Mouse (Mus musculus) right cerebral cortex, postnatal 25 days (tissue): ENCODE data around the gene Tsn.
A peak's percentile ranks its signal among the peaks of the same experiment; 100 is the strongest.

Experiments used
- DNase-seq: peaks from one replicate; pipeline ENCODE4 v3.0.0; 2022

Tsn gene

GRCm38 (mm10) chr1:118311622-118312326 is at the start of gene Tsn:
Tsn (minus strand) TSS chr1:118311739.
- no peak for DNase-seq

GRCm38 (mm10) chr1:118359071-118359761 is 47.7 kb upstream of the Tsn start:
- no peak for DNase-seq

DNA sequence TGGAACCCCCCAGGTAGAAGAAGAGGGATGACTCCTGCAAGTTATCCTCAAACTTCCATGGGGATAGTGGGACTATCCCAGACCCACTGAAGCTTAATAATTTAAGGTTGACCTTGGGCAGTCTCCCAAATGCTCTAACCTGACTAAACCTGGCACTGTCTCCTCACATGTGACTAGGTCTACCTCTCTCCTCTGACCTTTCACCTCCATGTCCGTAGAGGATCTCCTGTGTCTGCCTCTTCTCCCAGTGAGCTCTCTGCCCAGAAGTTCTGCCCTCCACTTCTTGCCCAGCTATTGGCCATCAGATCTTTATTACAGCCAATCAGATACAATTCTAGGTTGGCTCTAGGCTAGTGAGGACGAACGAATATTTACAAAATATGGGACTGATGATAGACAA is 38.4 kb upstream of the Tsn start:
- DNase-seq = no peak

GRCm38 (mm10) chr1:118343649-118344435 is 32.3 kb upstream of the Tsn start:
- no peak for DNase-seq

DNA sequence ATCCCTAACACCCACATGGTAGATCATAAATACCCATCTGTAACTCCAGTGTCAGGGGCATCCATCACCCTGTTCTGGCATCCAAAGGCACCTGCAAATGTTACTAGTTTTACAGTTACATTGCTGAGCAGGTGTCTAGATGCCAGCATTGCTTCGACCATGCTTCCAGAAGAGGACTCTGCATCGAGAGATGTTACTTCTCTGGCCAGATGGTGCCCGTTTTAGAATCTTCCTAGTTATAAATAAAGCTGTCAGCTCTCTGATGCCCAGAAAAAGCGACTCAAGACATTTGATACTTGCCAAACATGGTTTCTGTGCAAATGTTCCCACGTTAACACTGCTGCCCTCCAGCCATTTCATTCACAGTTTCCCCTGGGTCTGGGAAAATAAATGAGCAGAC is 26.4 kb upstream of the Tsn start:
- DNase-seq = no peak

DNA sequence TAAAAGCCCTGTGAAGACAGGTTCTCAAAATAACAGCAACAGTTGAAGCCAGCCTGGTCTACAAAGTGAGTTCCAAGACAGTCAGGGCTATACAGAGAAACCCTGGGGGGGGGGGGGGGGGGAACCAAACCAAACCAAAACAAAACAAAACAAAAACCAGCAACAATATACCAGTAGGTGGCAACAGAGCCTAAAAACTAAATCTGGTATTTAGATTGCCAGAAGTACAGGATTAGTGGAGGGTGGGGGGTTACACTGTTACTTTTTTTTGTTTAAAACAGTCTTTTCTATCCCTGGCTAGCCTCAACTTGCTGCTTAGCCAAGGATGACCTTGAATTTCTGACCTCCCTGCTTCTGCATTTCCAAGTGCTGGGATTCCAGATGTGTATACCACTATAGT is 24.3 kb upstream of the Tsn start:
- DNase-seq = no peak

DNA sequence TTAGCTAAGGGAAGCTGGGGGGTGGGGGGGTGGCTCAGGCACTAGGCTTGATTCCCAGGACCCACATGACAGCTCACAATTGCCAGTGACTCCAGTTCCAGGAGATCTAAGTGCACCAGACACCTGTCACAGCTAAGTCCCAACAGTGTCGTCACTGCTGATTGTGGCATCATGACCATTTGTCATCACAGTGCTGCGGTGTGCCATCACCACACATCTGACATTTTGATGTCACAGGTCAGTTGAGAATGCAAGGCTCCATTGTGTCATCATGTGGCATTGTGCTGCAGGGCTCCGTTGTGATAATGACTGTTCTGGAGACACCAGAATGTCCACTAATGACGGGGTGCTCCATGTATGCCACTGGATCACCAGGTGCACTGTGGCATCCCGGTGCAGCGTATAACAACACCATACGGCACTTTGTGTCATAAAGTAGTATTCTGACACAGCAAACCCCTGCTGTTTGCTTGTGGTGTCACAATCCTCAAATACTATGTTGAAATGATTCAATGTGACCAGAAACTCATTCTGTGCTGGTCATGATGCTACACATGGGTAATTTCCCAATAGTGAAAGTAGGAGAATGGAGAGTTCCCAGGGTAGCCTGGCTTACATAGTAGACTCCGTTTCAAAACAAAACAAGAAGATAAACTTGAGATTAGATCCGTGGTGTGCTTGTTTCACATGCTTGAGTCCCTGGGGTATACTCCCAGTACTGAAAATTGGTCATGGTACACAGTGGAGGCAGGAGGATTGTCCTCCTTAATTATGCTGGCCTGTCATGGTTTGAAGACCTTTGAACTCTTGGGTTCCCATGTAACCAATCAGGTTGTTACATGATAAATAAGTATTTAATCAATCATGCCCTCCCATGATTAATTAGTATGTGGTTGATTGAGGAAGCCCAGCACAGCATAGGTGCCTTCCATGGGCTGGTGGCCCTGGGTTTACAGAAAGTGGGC is 23.5 kb upstream of the Tsn start:
- no peak for DNase-seq

- DNase-seq = peak; percentile 90
These were observed 10.2 kb upstream of the Tsn start, which contains the start of gene Nifk for GRCm38 (mm10) chr1:118321661-118322201. Nifk (plus strand) TSS chr1:118321839.

DNA sequence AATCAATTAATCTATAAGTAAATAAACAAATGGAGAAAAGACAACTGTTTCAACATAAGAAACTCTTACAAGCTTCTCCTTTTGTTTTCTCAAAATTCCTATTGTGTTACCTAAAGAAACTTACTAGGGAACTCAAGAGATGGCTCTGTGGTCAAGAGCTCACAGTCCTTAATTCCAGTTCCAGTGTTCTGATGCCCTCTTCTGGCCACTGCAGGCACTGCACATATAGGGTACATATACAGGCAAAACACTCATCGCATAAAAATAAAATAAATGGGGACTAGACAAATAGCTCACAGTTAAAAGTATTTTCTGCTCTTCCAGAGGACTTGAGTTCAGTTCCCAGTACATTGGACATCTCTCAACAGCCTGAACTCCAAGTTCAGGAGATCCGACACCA is 9.2 kb upstream of the Tsn start:
- no peak for DNase-seq

GRCm38 (mm10) chr1:118310780-118311621 is 538 bp downstream of the Tsn start:
- DNase-seq = peak; percentile 90

DNA sequence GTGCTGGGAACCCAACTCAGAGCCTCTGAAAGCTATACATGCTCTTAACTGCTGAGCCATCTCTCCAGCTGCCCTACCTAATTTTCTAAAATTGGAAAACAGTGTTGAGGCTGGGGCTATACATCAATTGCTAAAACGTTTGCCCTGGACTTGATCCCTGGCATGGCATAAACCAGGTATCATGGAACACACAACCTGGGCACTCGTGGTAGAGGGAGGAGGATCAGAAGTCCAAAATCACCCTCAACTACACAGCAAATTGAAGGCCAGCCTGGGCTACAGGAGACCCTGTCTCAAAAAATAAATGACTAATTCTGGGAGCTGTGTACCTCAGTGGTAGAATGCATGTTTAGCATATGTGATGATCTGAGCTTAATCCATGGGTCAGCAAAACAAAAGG is 13.8 kb downstream of the Tsn start:
- DNase-seq = no peak

- DNase-seq = no peak
These were observed 14.9 kb downstream of the Tsn start for GRCm38 (mm10) chr1:118296673-118297072.

- DNase-seq = peak; percentile 8
These were observed 16.7 kb downstream of the Tsn start for GRCm38 (mm10) chr1:118294826-118295225.

- no peak for DNase-seq
These were observed 17.3 kb downstream of the Tsn start for GRCm38 (mm10) chr1:118294192-118294591.

DNA sequence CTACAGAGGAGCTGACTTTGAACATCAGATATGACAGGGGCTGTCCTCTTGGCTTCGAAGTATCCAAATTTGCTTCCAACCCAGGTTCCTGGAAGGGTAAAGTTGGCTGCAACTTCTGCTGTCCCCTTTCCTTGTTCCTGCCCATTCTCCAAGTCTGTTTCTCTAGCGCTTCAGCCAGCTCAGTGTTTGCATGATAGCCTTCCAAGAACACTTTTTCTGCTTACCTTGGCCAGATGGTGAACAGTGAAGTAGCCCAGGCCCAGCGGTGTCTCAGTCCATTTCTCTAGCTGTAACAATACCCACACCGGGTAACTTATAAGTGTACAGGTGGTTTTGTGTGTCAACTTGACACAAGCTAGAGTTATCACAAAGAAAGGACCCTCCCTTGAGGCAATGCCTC is 19.2 kb downstream of the Tsn start:
- DNase-seq = no peak

DNA sequence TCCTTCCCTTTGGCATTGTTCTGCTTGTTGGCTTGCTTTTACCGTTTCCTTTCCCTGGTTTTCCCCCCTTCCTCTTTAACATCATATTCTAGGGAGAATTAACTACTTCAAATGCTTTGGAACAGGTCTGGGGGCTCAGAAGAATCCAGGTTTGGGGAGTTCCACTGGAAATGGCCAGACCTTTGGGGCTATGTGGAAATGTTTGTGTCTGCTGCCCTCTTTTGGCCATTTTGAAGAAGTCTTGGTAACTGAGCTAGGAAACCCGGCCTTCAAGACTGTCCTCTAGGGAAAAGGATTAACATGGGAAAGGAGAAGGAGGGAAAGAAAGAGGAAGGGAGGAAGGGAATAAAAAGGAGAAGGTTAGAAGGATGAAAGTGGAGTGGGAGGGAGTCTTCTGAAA is 36.4 kb downstream of the Tsn start:
- DNase-seq = no peak

GRCm38 (mm10) chr1:118251931-118252330 is 59.6 kb downstream of the Tsn start:
- DNase-seq = no peak
